Mouse (Mus musculus) lung, adult 2 months (tissue): ENCODE results near the gene Nudcd3.

Source experiments
- CTCF ChIP-seq: fragments of 200-500 bp; IDR thresholded peaks from 2 replicates; pipeline ENCODE4 v1.5.1; 2011; ENCODE audit warnings: mild to moderate bottlenecking, low read length, control low read depth; ENCODE audit not compliant: insufficient read depth
- POLR2A ChIP-seq: fragments of 200-500 bp; IDR thresholded peaks from 2 replicates; pipeline ENCODE4 v1.6.1; 2011; ENCODE audit warnings: low read depth, mild to moderate bottlenecking, control low read depth, low read length, borderline replicate concordance; ENCODE audit errors: extremely low read depth

DNA sequence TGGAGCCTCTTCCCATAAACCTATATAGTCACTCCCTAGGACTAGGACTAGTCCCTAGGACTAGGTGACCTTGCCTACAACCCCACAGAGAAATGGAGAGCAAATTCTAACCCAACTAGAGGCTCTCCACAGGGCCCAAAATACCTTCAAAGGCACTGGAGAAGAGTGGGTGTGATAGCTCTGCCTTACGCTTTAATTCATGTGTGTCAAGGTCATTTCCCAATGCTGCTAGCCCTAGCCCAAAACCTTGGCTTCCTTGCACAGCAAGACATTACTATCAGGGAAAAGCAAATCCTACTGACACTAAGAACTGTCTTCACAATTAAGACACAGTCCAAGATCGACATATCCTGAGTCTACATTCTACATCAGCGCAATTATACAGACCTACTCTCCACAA is 37.2 kb downstream of the Nudcd3 start:
- TF ChIP-seq POLR2A: no peak
- TF ChIP-seq CTCF: no peak
